Mouse (Mus musculus): ENCODE measurements around the gene Plpp4. TPM values are rescaled to one million over a fixed set of nuclear protein-coding genes. Genes with fewer than 3 reads are reported as not detected.
A peak's percentile ranks its signal among the peaks of the same experiment; 100 is the strongest.

Gene Plpp4
- total RNA-seq, 2 experiments from 2014 or later = not detected

DNA sequence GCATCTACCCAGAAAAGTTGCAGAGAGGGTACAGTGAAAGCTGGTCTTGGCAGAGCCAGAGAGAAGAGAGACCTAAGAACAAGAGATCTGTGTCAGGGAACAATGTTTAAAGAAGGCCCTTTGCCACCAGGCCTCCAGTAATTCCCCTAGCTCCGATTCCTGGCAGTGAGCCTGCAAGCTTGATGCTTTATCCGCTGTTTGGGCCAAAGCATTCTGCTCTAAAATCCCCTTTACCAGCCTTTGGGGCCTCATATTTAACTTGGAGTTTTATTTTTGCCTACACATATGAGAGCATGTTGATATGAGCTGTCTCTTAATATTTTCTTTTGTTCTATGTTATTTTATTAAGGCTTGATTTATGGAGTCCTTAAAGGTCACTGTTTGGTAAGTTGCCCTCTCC lies 57.1 kb downstream of the Plpp4 start:
- no peak for TF ChIP-seq CTCF (IDR thresholded peaks at IDR 0.05)
- H3K27ac ChIP-seq = no peak overlapping the region
- no peak overlapping the region for H3K4me3 ChIP-seq
- DNase-seq = no peak
- intact Hi-C loops (cut with DNase I) = no loop called here

GRCm38 (mm10) chr7:129340096-129340495 lies 83.3 kb downstream of the Plpp4 start:
- no peak for DNase-seq
- Histone ChIP-seq H3K27ac (no peak overlapping the region), H3K4me3 (no peak overlapping the region)
- no peak for TF ChIP-seq CTCF (IDR thresholded peaks at IDR 0.05)
- intact Hi-C loops (cut with DNase I) = no loop called here

DNA sequence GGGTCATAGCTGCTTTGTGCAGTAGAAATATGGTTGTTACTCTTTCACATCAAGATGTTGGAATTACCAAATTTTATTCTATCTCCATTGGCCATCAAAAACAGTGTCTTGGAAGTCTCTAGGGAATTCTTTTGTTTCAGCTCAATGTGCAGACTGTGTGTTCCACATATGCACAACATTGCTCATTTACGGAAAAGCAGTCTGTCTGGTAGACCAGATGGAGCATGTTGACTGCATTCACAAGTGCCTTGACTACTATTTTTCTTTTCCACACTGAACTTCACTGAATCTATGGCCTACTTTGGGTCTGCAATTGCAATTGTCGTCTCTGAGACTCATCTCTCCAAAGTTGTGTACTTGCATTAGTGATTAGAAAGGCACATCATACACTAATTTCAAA lies 98.7 kb downstream of the Plpp4 start:
- H3K4me3 ChIP-seq = no peak overlapping the region
- TF ChIP-seq CTCF (IDR thresholded peaks at IDR 0.05) = no peak
- intact Hi-C loops (cut with DNase I) = no loop called here
- no peak for DNase-seq
- H3K27ac ChIP-seq = no peak overlapping the region

- no peak for TF ChIP-seq CTCF (IDR thresholded peaks at IDR 0.05)
- H3K27ac ChIP-seq = no peak overlapping the region
- no peak for DNase-seq
- no peak overlapping the region for H3K4me3 ChIP-seq
- intact Hi-C loops (cut with DNase I) = no loop called here
Observed at GRCm38 (mm10) chr7:129375306-129375705, 118.5 kb downstream of the Plpp4 start.

DNA sequence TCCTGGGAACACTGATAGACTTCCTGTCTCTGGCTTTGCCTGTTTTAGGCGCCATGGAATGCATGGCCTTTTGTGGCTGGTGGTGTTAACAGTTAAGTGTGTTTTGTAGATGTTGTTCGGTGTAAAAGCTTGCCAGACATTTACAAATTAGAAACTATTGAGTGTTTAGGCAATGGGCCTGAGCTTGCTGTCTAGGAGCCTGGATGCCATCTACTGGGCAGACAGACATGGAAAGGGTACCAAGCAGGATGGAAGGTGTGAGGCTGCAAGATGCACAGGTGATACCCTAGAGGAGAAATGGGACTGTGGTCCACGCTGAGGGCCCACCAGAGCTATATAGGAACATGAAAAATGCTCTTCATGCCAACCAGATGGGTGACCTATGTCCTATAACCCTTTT lies 128.3 kb downstream of the Plpp4 start:
- intact Hi-C loops (cut with DNase I) = no loop called here
- Histone ChIP-seq H3K4me3 (no peak overlapping the region), H3K27ac (no peak overlapping the region)
- DNase-seq = no peak
- no peak for TF ChIP-seq CTCF (IDR thresholded peaks at IDR 0.05)

GRCm38 (mm10) chr7:129392835-129393489 lies 136.1 kb downstream of the Plpp4 start:
- H3K27ac ChIP-seq = no peak overlapping the region
- intact Hi-C loops (cut with DNase I) = no loop called here
- TF ChIP-seq CTCF (IDR thresholded peaks at IDR 0.05) = no peak
- H3K4me3 ChIP-seq = no peak overlapping the region
- no peak for DNase-seq

DNA sequence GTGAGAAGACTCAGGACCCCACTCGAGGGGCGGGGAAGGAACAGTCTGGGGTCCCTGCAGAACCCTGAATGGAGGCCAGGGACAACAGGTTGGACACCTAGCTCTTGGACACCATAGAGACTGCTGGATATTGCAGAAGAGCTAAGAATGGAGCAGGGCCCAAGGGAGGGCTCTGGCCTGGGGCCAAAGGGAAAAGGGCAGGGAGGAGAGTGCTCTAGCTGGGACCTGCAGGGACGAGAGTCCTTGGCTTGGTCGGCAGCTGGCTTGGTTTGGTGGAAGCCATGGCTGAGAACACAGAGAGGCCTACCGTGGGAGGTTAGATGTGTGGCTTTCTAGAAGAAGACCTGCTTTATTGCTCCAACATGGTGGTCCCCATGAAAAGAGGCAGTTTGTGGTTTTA lies 139.7 kb downstream of the Plpp4 start:
- no peak for TF ChIP-seq CTCF (IDR thresholded peaks at IDR 0.05)
- no peak overlapping the region for H3K27ac ChIP-seq
- H3K4me3 ChIP-seq = no peak overlapping the region
- DNase-seq = no peak
- intact Hi-C loops (cut with DNase I) = no loop called here

DNA sequence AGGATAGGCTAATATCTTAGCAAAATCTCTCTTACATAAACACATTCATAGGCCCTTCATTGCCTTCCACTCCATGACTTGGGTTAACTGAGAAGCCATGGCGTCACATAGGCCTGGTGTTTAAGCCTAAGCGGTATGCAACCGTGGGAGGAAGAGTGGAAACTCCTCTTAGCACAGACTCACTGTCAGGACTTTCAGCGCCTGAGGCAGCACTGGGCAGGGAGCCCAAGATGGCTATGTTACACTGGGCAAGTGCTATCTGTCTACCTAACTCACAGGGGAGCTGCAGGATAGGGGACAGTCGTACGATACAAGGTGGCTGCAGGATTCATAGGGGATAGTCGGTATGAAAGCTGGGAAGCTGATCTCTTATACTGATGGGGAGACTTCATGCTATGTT lies 142.2 kb downstream of the Plpp4 start:
- no peak overlapping the region for H3K4me3 ChIP-seq
- TF ChIP-seq CTCF (IDR thresholded peaks at IDR 0.05) = no peak
- peak; percentile 44 for DNase-seq
- H3K27ac ChIP-seq = no peak overlapping the region
- intact Hi-C loops (cut with DNase I) = no loop called here

DNA sequence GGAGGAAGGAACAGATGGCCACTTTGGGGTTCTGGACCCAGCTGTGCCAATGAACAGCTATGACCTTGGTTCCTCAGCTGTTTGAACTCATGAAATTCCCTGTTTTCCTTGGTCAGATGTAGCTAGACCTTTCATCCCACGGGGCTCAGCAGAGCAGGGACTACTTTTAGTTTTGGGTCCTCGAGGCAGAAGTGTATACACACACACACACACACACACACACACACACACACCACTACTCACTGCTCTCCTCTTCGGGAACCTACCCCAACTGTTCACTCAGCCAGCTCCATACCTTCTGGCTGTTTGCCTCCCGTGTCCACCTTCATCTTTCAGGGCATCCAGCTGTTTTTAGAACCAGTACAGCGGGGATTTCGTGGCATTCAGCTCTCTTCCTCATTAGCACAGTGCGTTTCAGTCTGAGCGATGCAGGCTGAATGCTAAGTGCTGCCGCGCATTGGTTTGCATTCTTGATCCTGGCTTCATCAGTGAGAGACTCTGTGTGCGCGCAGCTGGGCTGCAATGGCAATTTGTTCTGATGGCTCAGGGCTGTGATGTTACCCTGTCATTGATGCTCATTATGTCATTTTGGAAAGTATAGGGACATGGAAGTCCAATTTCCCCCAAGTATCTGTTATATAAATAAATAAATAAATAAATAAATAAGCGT lies 146.0 kb downstream of the Plpp4 start:
- Histone ChIP-seq H3K4me3 (no peak overlapping the region), H3K27ac (no peak overlapping the region)
- no peak for TF ChIP-seq CTCF (IDR thresholded peaks at IDR 0.05)
- DNase-seq = no peak
- intact Hi-C loops (cut with DNase I) = no loop called here

- intact Hi-C loops (cut with DNase I) = no loop called here
- H3K27ac ChIP-seq = no peak overlapping the region
- no peak for TF ChIP-seq CTCF (IDR thresholded peaks at IDR 0.05)
- no peak for DNase-seq
- H3K4me3 ChIP-seq = no peak overlapping the region
Observed at GRCm38 (mm10) chr7:129406069-129406468, 149.2 kb downstream of the Plpp4 start.

DNA sequence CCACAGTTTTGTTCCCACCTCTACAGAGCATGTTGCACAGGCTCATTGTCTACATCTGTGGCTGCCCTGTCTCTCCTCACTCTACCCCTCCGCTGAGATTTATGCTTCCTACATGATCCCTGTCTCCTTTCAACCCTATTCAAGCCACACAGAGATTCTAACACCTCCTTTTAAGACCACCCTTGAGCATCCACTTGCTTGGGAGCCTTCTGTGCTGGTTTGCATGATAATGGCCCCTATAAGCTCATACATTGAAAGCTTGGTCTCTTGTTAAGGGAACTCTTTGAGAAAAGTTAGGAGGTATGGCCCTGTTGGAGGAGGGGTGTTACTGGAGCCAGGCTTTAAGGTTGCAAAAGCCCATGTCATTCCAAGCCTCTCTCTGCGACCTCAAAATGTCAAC lies 155.9 kb downstream of the Plpp4 start:
- intact Hi-C loops (cut with DNase I) = no loop called here
- DNase-seq = no peak
- Histone ChIP-seq H3K4me3 (no peak overlapping the region), H3K27ac (no peak overlapping the region)
- TF ChIP-seq CTCF (IDR thresholded peaks at IDR 0.05) = no peak

DNA sequence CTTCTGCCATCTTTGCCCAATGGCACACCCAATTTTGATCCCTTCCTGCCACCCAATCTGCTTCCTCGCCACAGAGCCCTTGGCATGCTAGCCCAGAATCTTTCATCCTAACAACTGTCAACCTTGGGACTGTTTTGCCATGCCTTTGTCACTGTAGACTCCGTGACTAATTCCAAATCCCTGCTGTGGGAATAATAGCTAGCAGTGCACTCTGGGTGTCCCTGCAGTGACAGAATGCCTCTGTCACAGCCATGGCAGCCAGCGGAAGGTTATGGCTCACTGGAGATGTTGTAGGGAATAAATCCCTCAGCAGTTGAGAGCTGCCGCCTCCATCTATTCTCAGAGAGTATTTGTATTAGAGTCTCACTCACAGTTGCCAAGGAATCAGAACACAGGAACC lies 158.3 kb downstream of the Plpp4 start:
- Histone ChIP-seq H3K4me3 (no peak overlapping the region), H3K27ac (no peak overlapping the region)
- no peak for TF ChIP-seq CTCF (IDR thresholded peaks at IDR 0.05)
- intact Hi-C loops (cut with DNase I) = no loop called here
- DNase-seq = no peak

- H3K27ac ChIP-seq = no peak overlapping the region
- intact Hi-C loops (cut with DNase I) = no loop called here
- no peak for TF ChIP-seq CTCF (IDR thresholded peaks at IDR 0.05)
- DNase-seq = no peak
- H3K4me3 ChIP-seq = no peak overlapping the region
Observed at GRCm38 (mm10) chr7:129421181-129421580, 164.3 kb downstream of the Plpp4 start.

DNA sequence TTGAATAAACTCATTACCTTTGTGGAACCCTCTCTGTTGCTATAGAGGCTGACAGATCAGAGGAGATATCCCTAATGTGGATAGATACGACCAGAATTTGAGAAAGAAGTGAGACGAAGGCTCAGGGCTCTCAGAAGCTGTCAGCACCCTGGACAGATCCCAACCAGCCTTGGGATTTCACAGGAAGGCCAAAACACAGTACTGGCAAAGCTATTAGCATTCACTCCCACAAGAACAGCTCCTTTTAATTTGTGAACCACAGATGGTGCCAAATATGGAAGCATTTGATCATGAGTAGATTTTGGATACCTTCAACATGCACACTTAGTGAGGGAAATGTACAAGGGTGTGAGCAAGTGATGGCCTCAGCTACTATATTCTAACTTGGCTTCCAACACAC lies 168.7 kb downstream of the Plpp4 start:
- TF ChIP-seq CTCF (IDR thresholded peaks at IDR 0.05) = no peak
- Histone ChIP-seq H3K27ac (no peak overlapping the region), H3K4me3 (no peak overlapping the region)
- intact Hi-C loops (cut with DNase I) = no loop called here
- no peak for DNase-seq
